Mouse (Mus musculus): ENCODE measurements at regions not wholly inside any gene's neighbourhood (a gene's known extent, or its start where the extent isn't known, plus 50 kb on each side); places are given as distances from the start of the nearest gene placed in this dataset.
"Not testable (repeated sequence)": the region's sequence is repeated elsewhere in the genome, so short reads cannot be mapped to it uniquely, and the experiment has no call there.

DNA sequence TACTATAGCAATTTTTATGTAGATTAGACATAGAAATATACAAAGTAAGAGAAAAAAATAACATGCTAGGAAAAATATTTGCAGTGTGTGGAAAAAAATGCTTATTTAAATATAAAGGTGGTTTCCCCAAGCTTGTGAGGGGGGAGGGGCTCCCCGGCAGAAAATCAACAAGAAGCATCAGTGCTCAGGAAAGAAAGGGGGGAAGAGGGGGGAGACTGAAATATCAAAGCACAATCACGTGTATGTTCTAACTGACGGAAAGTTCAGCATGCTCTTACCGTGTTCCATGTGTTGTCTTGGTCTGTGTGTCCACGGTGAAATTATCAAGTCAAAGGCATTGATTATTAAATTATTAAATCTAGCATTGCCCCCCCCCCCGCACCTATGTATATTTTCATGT lies 92.3 kb upstream of the Tspan5 start:
- H3K27ac ChIP-seq = no peak overlapping the region
- no peak overlapping the region for H3K4me3 ChIP-seq
- H3K36me3 ChIP-seq = no peaks in the 10 kb centered on the region
- peaks cover 11% of the 10 kb centered on the region for H3K4me1 ChIP-seq (replicated peaks)
- DNase-seq (ENCODE audit: low spot score) = no peak
- 93% methylated on average over 6 of the region's 6 CpGs for WGBS
- no peaks in the 10 kb centered on the region for H3K27me3 ChIP-seq (ENCODE audit: insufficient read depth, poor library complexity, severe bottlenecking)
- 0 out of 2 replicates have a peak, but pooled peaks cover 4% of the 10 kb centered on the region for H3K9me3 ChIP-seq

DNA sequence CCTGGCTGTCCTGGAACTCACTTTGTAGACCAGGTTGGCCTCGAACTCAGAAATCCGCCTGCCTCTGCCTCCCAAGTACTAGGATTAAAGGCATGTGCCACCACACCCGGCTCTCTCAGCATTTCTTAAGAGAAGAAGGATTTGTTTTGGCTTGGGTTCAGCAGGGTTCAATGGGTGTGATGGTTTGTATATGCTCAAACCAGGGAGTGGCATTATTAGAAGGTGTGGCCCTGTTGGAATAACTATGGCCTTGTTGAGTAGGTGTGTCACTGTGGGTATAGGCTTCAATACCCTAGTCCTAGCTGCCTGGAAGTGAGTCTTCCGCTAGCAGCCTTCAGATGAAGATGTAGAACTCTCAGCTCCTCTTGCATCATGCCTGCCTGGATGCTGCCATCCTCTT lies 91.3 kb upstream of the Tspan5 start:
- H3K4me3 ChIP-seq; H3K9me3 ChIP-seq; H3K27me3 ChIP-seq (ENCODE audit: insufficient read depth, poor library complexity, severe bottlenecking); H3K36me3 ChIP-seq; H3K27ac ChIP-seq; DNase-seq (ENCODE audit: low spot score); H3K4me1 ChIP-seq (replicated peaks): not testable (repeated sequence)
- WGBS = 89% methylated on average over 4 of the region's 4 CpGs

DNA sequence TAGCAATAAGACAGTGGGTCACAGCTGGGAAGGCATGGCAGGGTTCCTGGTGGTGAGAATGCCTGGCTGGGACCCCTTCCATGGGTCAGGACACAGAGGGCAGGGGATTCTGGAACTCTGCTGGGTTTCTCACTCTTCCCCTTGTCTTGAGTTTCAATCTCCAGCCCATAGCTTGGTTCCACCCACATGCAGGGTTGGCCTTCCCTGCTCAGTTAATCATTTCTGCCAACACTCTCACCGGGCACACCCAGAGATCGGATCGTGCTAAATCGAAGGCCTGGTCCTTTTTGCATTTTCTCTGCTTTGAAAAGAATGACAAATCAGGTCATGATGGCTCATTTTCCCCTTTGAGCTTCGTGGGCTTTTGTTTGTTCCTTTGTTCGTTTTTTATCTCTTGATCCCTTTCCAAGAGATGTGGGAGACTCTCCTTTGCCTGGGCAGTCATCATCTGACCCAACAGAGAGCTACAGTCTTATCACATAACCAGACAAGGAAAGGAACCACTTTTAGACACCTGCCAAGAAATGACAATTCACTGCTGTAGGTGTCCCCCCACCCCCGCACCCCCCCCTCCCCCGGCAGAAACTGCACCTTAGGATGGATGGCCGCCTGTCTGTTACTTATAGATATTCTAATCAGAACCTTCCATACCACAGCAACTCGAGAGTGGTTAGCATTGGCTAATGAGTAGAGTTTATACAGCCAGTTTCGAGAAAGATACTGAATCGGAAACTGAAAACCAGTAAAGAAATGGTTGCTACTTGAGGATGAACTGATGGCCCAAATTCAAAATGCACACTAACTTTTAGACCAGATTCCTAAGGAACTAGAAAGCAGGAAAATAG lies 90.4 kb upstream of the Tspan5 start:
- DNase-seq (ENCODE audit: low spot score) = no peak
- WGBS = 88% methylated on average over 12 of the region's 12 CpGs

DNA sequence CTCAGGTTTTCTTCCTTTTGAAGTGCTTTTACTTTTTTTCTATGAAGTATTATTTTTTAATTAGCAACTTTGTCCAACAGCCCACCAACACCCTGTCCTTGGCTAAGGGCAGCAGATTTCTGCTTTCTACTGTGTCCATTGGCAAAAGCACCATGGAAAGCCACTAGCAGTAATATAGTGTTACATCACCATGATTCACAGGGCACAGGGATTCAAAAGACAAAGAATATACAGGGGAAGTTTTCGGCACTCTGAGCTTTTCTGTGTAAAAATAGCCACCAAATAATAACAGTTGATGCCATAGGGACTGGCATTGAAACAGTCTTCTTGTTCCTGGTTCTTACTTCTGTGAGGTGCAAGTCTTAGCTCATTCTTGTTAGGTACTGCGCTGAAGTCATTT lies 89.8 kb upstream of the Tspan5 start:
- no peak overlapping the region for H3K27ac ChIP-seq
- H3K27me3 ChIP-seq (ENCODE audit: insufficient read depth, poor library complexity, severe bottlenecking) = no peaks in the 10 kb centered on the region
- DNase-seq (ENCODE audit: low spot score) = no peak
- no peak overlapping the region for H3K4me3 ChIP-seq
- WGBS = 90% methylated on average over 2 of the region's 2 CpGs
- H3K36me3 ChIP-seq = no peaks in the 10 kb centered on the region
- H3K4me1 ChIP-seq (replicated peaks) = no peaks in the 10 kb centered on the region
- 0 out of 2 replicates have a peak, but pooled peaks cover 11% of the 10 kb centered on the region for H3K9me3 ChIP-seq

More for the DNA sequence above, 90.4 kb upstream of the Tspan5 start:
- H3K4me3 ChIP-seq = no peak overlapping the region
- no peaks in the 10 kb centered on the region for H3K4me1 ChIP-seq (replicated peaks)
- H3K27me3 ChIP-seq (ENCODE audit: insufficient read depth, poor library complexity, severe bottlenecking) = no peaks in the 10 kb centered on the region
- 0 out of 2 replicates have a peak, but pooled peaks cover 10% of the 10 kb centered on the region for H3K9me3 ChIP-seq
- no peak overlapping the region for H3K27ac ChIP-seq
- no peaks in the 10 kb centered on the region for H3K36me3 ChIP-seq

DNA sequence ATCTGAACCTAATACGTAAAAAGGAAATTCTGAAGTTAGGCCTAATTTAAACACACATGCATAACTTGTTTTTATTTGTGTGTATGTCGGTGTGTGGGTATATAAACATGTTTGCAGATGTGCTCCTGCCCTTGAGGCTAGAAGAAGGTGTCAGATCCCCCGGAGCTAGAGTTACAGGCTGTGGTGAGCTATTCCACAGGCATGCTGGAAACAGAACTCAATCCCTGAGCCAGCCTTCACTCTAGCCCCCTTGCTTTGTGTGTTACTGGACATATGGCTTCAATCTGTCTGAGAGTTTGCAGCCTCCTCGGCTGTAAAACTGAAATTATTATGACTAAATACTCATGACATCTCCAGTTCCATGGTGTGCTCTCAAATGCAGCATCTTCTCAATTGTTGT lies 89.3 kb upstream of the Tspan5 start:
- Histone ChIP-seq H3K9me3 (0 out of 2 replicates have a peak, but pooled peaks cover 8% of the 10 kb centered on the region), H3K4me3 (no peak overlapping the region), H3K36me3 (no peaks in the 10 kb centered on the region), H3K27ac (no peak overlapping the region), H3K27me3 (ENCODE audit: insufficient read depth, poor library complexity, severe bottlenecking) (no peaks in the 10 kb centered on the region), H3K4me1 (replicated peaks) (no peaks in the 10 kb centered on the region)
- WGBS = 77% methylated on average over 4 of the region's 4 CpGs
- DNase-seq (ENCODE audit: low spot score) = no peak

DNA sequence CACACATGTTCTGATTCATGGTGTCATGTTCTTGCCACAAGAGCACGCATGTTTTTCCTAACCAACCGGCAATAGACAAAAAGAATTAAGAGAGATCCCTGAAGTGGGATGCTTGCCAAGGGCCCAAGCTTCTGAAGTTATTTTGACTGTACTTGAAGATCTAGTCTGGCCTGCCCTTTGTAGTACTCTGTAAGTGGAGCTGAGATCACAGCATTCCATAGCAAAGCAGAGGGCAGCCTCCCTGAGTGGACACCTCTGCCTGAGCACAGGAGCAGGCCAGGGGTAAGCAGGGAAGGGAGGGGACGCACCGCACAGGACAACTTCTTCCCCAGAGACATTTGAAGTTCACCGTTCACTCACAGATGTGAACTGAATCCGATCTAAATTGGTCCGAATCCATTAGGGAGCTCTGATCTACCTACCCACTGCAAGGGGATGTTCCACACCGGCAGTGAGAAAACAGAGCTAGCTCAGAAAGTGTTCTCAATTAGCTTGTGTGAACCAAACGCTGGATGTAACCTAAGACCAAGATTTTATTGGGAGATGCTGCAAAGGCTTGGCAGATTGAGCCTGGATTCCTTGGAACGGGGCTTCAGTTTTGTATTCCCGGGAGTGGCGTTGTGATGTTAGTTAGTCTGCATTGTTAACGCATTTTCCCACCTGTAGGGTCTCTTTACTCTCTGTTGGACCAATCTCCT lies 88.3 kb upstream of the Tspan5 start:
- no peak for DNase-seq (ENCODE audit: low spot score)
- Histone ChIP-seq H3K4me1 (replicated peaks) (no peaks in the 10 kb centered on the region), H3K27ac (no peak overlapping the region), H3K27me3 (ENCODE audit: insufficient read depth, poor library complexity, severe bottlenecking) (no peaks in the 10 kb centered on the region), H3K9me3 (peaks cover 12% of the 10 kb centered on the region; the same call in 1 of the 2 replicates), H3K4me3 (no peak overlapping the region), H3K36me3 (no peaks in the 10 kb centered on the region)
- WGBS = 84% methylated on average over 13 of the region's 13 CpGs

DNA sequence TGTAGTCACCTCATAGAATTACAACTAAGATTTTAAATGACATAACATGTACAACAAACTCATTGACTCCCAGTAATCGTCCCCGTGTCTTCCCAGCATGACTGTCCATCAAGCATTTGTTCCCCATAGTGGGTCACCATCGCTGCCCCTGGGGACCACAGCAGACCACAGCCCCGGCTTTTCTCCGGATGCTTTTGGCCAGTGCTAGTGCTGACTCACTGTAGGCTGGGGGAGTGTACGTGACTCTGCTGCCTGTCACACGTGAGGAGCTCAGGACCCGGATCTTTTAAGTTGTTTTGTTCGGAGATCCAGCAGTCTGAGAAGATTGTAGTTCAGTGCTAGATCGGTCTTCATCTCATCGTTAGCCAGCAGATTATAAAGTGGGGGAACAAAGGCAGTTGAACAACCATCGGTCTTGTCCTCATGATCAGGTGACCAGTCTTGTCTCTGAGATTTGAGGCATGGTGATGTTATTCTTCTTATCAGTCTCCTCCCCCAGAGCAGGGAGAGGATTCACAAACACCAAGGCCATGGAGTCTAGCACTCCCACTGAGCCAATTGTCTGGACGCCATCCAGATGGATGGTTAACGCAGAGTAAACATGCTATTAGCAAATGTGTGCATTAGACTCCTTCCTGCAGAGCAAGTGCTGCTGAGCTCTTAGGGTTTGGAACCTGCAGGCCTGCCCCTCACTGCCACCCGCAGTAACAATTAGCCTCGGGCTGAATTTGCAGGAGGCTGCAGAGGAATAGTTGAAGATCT lies 87.2 kb upstream of the Tspan5 start:
- Histone ChIP-seq H3K9me3 (peaks cover 22% of the 10 kb centered on the region), H3K36me3 (no peaks in the 10 kb centered on the region), H3K4me3 (no peak overlapping the region), H3K27me3 (ENCODE audit: insufficient read depth, poor library complexity, severe bottlenecking) (no peaks in the 10 kb centered on the region), H3K4me1 (replicated peaks) (no peaks in the 10 kb centered on the region), H3K27ac (no peak overlapping the region)
- 74% methylated on average over 16 of the region's 16 CpGs for WGBS
- DNase-seq (ENCODE audit: low spot score) = no peak

DNA sequence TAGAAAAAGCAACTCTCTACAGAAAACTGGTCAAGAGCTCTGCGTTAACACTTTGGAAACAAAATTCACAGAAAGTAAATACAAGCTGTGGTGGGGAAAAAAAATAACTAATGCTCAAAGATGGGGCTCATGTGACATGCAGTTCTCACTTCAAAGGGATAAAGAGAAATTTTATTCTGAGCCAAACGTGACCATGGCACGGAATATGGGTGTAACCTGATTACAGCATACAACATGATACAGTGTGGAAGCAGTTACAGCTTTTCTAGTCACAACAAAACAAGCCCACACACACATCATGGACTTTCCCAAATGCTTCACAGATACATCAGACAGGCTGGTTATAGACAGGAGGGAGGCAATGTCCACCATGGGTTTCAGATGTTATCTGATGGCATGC lies 86.5 kb upstream of the Tspan5 start:
- Histone ChIP-seq H3K4me3 (no peak overlapping the region), H3K9me3 (peaks cover 24% of the 10 kb centered on the region), H3K4me1 (replicated peaks) (no peaks in the 10 kb centered on the region), H3K27ac (no peak overlapping the region), H3K36me3 (no peaks in the 10 kb centered on the region), H3K27me3 (ENCODE audit: insufficient read depth, poor library complexity, severe bottlenecking) (no peaks in the 10 kb centered on the region)
- WGBS = 83% methylated on average over 3 of the region's 3 CpGs
- no peak for DNase-seq (ENCODE audit: low spot score)

DNA sequence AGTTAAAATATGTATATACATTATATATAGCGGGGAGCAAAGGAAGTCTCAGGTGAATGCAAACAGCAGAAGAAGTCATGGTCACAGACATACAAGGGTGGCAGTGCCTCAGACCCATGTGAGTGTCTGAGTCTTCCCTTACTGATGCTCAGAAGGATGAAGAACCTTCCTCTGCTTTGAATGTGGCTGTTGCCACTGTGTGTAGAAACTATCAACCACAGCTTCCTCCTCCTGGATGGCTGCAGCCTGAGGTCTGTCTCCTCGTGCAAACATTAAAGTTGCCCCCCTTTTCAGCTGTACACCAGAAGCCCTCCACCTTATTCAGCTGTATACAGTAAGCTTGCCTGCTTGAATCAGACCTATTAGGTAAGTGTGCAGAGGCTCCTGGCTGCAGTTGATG lies 79.4 kb upstream of the Tspan5 start:
- no peak overlapping the region for H3K27ac ChIP-seq
- no peaks in the 10 kb centered on the region for H3K27me3 ChIP-seq (ENCODE audit: insufficient read depth, poor library complexity, severe bottlenecking)
- no peak for DNase-seq (ENCODE audit: low spot score)
- 81% methylated on average over 2 of the region's 2 CpGs for WGBS
- H3K9me3 ChIP-seq = peaks cover 16% of the 10 kb centered on the region
- H3K36me3 ChIP-seq = no peaks in the 10 kb centered on the region
- no peak overlapping the region for H3K4me3 ChIP-seq
- H3K4me1 ChIP-seq (replicated peaks) = no peaks in the 10 kb centered on the region

DNA sequence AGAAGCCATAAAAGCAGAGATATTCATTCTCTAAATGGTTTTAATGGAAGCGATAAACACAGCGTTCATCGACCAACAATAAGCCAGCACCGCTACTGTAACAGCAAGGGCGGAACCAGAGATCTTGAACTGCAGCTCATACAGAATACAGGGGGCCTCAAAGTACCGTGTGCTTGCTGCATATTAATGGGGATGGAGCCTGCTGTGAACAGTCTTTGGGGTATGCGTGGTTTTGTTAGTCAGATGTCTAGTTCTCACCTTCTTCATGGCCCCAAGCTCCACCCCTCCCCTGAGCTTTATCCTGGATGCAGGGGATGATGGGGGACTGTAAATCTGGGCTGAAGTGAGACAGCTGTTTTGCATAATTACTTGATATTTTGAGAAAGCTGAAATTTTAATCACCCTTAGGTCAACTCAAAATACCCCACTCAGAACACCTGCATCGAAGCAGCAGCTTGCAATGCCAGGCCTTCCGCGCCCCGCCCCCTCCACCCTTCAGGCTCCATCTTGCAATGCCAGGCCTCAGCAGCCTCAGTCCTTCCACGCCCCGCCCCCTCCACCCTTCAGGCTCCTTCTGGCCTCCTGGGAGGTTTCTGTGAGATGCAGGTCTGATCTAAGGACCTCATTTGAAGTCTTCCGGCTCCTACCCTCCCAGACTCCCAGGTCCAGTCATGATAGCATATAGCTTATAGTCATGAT lies 73.5 kb upstream of the Tspan5 start:
- H3K9me3 ChIP-seq = no peaks in the 10 kb centered on the region
- no peaks in the 10 kb centered on the region for H3K27me3 ChIP-seq (ENCODE audit: insufficient read depth, poor library complexity, severe bottlenecking)
- no peaks in the 10 kb centered on the region for H3K4me1 ChIP-seq (replicated peaks)
- H3K36me3 ChIP-seq = no peaks in the 10 kb centered on the region
- no peak for DNase-seq (ENCODE audit: low spot score)
- no peak overlapping the region for H3K27ac ChIP-seq
- WGBS = 83% methylated on average over 14 of the region's 14 CpGs
- H3K4me3 ChIP-seq = no peak overlapping the region

DNA sequence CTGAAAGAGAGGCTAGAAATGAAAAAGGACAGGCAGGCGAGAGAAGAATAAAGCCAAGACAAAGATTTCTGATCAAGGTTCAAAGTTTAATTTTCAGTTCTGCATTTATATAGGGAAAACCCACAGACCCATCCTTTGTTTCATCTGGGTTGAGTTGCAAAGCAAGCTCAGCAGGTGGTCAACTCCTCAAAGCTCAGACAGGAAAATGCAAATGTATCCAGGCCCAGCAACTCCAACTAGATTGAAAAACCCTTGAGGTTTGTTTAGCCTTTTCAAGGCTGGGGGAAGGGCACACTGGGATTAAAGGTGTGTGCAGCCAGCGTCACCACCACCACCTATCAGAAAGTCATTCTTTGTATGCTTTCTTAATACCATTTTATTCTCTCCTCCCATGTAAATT lies 66.1 kb upstream of the Tspan5 start:
- DNase-seq (ENCODE audit: low spot score) = no peak
- no peaks in the 10 kb centered on the region for H3K27me3 ChIP-seq (ENCODE audit: insufficient read depth, poor library complexity, severe bottlenecking)
- no peaks in the 10 kb centered on the region for H3K9me3 ChIP-seq
- no peaks in the 10 kb centered on the region for H3K4me1 ChIP-seq (replicated peaks)
- H3K4me3 ChIP-seq = no peak overlapping the region
- H3K27ac ChIP-seq = no peak overlapping the region
- 43% methylated on average over 2 of the region's 2 CpGs for WGBS
- H3K36me3 ChIP-seq = no peaks in the 10 kb centered on the region

DNA sequence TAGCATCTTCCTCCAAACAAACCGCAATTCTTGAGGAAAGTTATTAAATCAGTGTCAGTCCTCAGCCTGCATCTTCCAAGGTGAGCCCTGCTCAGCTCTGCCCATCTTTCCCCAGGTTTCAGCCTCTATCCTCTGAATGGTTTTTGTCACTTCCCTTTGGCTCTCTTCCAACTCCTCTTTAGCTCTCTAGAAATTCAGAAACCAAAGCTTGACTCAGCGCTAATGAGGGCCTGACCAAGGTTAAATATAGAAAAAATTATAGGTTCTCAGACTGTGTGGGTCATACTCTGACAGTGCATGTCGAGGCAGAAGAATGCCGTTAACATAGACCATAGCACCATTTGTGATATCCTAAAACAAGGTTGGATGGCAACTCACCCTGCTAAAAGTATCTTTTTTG lies 63.6 kb upstream of the Tspan5 start:
- H3K27ac ChIP-seq = no peak overlapping the region
- no peak for DNase-seq (ENCODE audit: low spot score)
- H3K9me3 ChIP-seq = no peaks in the 10 kb centered on the region
- H3K36me3 ChIP-seq = no peaks in the 10 kb centered on the region
- no peak overlapping the region for H3K4me3 ChIP-seq
- 95% methylated on average over 4 of the region's 4 CpGs for WGBS
- no peaks in the 10 kb centered on the region for H3K4me1 ChIP-seq (replicated peaks)
- no peaks in the 10 kb centered on the region for H3K27me3 ChIP-seq (ENCODE audit: insufficient read depth, poor library complexity, severe bottlenecking)
